ENCODE assay signal across 9 mouse cellular contexts in the genomic region with DNA sequence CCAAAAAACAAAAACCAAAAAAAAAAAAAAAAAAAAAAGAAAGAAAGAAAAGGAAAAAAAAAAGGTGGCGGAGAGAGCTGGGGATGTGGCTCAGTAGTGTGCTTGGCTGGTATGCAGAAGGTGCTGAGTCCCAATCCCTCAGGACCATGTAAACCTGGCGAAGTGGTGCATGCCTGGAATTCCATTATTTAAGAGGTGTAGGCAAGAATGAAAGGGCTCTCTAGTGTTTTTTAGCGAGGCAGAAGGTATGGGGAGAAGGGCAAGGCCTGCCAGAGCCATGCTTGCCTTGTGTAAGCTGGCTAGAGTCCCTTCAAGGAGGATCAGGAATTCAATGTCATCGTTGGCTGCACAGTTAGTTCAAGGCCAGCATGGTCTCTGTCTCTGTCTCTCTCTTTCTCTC. TPM values are rescaled to one million over a fixed set of nuclear protein-coding genes. Genes with fewer than 3 reads are reported as not detected.
DNase-seq lines count a peak whose midpoint lies in the region; ATAC-seq and TF ChIP-seq lines count a peak whose summit lies in the region.
"Had no signal": no experiment of that assay in that cellular context is flagged by ENCODE, and none has a peak within 500 bp of the region (broad histone marks: within the 10 kb centered on the region; RNA-seq: fewer than 3 reads in every experiment).

No protein-coding gene starts in this region.

- no peak overlapping the region for H3K9ac ChIP-seq in lung, embryonic 14.5 days
- H3K9ac ChIP-seq in embryonic facial prominence, embryonic 13.5 days: no peak overlapping the region
- peak overlapping the region; percentile 64; the same call in 1 of the 2 replicates for H3K9ac ChIP-seq in liver, embryonic 13.5 days
- no peak overlapping the region for H3K9ac ChIP-seq in stomach, embryonic 16.5 days (ENCODE audit: low read length)

- peak overlapping the region; percentile 96 for H3K27ac ChIP-seq in lung, embryonic 14.5 days (ENCODE audit: low read depth)
- H3K27ac ChIP-seq in embryonic facial prominence, embryonic 13.5 days: peak overlapping the region; percentile 92; the same call in 1 of the 2 replicates
- peak overlapping the region; percentile 69 for H3K27ac ChIP-seq in liver, embryonic 13.5 days
- H3K27ac ChIP-seq in stomach, embryonic 16.5 days (ENCODE audit: low read length): peak overlapping the region; percentile 97

- no peak for TF ChIP-seq CTCF in lung, embryonic 14.5 days (IDR thresholded peaks at IDR 0.05; ENCODE audit: low read depth)
- no peak for TF ChIP-seq CTCF in lung, adult 2 months (IDR thresholded peaks at IDR 0.05; ENCODE audit: insufficient read depth, low read length)

- TF ChIP-seq POLR2A in lung, adult 2 months (IDR thresholded peaks at IDR 0.05; ENCODE audit: borderline replicate concordance, extremely low read depth, low read depth, low read length): no peak

- H3K4me3 ChIP-seq in lung, embryonic 14.5 days (ENCODE audit: low read depth, low read length): no peak overlapping the region
- H3K4me3 ChIP-seq in lung, adult 2 months (replicated peaks; ENCODE audit: extremely low read depth, low read depth, low read length): no peak overlapping the region
- H3K4me3 ChIP-seq in embryonic facial prominence, embryonic 13.5 days: no peak overlapping the region
- H3K4me3 ChIP-seq in liver, embryonic 13.5 days (replicated peaks): peak overlapping the region; percentile 53; the same call in 1 of the 2 replicates
- no peak overlapping the region for H3K4me3 ChIP-seq in stomach, embryonic 16.5 days (replicated peaks; ENCODE audit: low read length)

- no peaks in the 10 kb centered on the region for H3K36me3 ChIP-seq in lung, embryonic 14.5 days (ENCODE audit: insufficient read depth)
- no peaks in the 10 kb centered on the region for H3K36me3 ChIP-seq in embryonic facial prominence, embryonic 13.5 days
- no peaks in the 10 kb centered on the region for H3K36me3 ChIP-seq in liver, embryonic 13.5 days
- H3K36me3 ChIP-seq in stomach, embryonic 16.5 days (ENCODE audit: control insufficient read depth, insufficient read depth, low read length): no peaks in the 10 kb centered on the region

- H3K4me1 ChIP-seq in lung, embryonic 14.5 days (ENCODE audit: insufficient read depth): peaks cover 11% of the 10 kb centered on the region; the same call in 1 of the 2 replicates
- peaks cover 7% of the 10 kb centered on the region for H3K4me1 ChIP-seq in lung, adult 2 months (ENCODE audit: control insufficient read depth, insufficient read depth, low read length)
- peaks cover 15% of the 10 kb centered on the region for H3K4me1 ChIP-seq in embryonic facial prominence, embryonic 13.5 days
- peaks cover 41% of the 10 kb centered on the region for H3K4me1 ChIP-seq in liver, embryonic 13.5 days (replicated peaks)
- peaks cover 8% of the 10 kb centered on the region; the same call in 1 of the 2 replicates for H3K4me1 ChIP-seq in stomach, embryonic 16.5 days (ENCODE audit: control insufficient read depth, insufficient read depth, low read length)

- ATAC-seq in lung, embryonic 14.5 days (ENCODE audit: insufficient read depth): no peak
- ATAC-seq in embryonic facial prominence, embryonic 13.5 days (ENCODE audit: insufficient number of reproducible peaks, insufficient read depth, low FRiP score, low TSS enrichment, low read depth): no peak
- ATAC-seq in liver, embryonic 13.5 days (ENCODE audit: low read depth): no peak
- ATAC-seq in stomach, embryonic 16.5 days (ENCODE audit: insufficient read depth, low FRiP score): no peak
- no peak for ATAC-seq in activated CD4-positive, CD25-positive, alpha-beta regulatory T cell, adult 4 months
- ATAC-seq: midbrain, embryonic 16.5 days had no signal

- H3K9me3 ChIP-seq in lung, embryonic 14.5 days (ENCODE audit: low read depth, low read length): no peaks in the 10 kb centered on the region
- H3K9me3 ChIP-seq in embryonic facial prominence, embryonic 13.5 days: 0 out of 2 replicates have a peak, but pooled peaks cover 2% of the 10 kb centered on the region
- H3K9me3 ChIP-seq in liver, embryonic 13.5 days (replicated peaks): no peaks in the 10 kb centered on the region
- no peaks in the 10 kb centered on the region for H3K9me3 ChIP-seq in stomach, embryonic 16.5 days (replicated peaks; ENCODE audit: control insufficient read depth, low read length)

- 69% methylated on average over 4 of the region's 4 CpGs for WGBS in lung, embryonic 14.5 days
- whole genome bisulfite sequencing in lung, adult 2 months: 65% methylated on average over 4 of the region's 4 CpGs
- WGBS in embryonic facial prominence, embryonic 13.5 days: 91% methylated on average over 4 of the region's 4 CpGs
- WGBS in liver, embryonic 13.5 days (ENCODE audit: insufficient replicate concordance): 55% methylated on average over 4 of the region's 4 CpGs
- 83% methylated on average over 4 of the region's 4 CpGs for WGBS in stomach, embryonic 16.5 days

- no peaks in the 10 kb centered on the region for H3K27me3 ChIP-seq in lung, embryonic 14.5 days (ENCODE audit: insufficient read depth, low read length)
- no peaks in the 10 kb centered on the region for H3K27me3 ChIP-seq in embryonic facial prominence, embryonic 13.5 days
- no peaks in the 10 kb centered on the region for H3K27me3 ChIP-seq in liver, embryonic 13.5 days
- H3K27me3 ChIP-seq in stomach, embryonic 16.5 days (ENCODE audit: control insufficient read depth, insufficient read depth, low read length): no peaks in the 10 kb centered on the region

- no peak for DNase-seq in lung, embryonic 14.5 days
- no peak for DNase-seq in lung, adult 2 months
- DNase-seq in liver, embryonic 13.5 days: no peak
- DNase-seq in right cerebral cortex, postnatal 14 days: no peak
- DNase-seq: kidney, adult 11 months had no signal

- peak overlapping the region; percentile 15; the same call in 1 of the 2 replicates for H3K4me2 ChIP-seq in lung, embryonic 14.5 days
- H3K4me2 ChIP-seq in embryonic facial prominence, embryonic 13.5 days: no peak overlapping the region
- H3K4me2 ChIP-seq in liver, embryonic 13.5 days: peak overlapping the region; percentile 69
- 0 out of 2 replicates have a peak overlapping the region, but pooled peaks have one; percentile 2 for H3K4me2 ChIP-seq in stomach, embryonic 16.5 days (ENCODE audit: low read depth, low read length)

RNA-seq across cellular contexts. Expression of a gene that starts 4.2 kb away (rescaled TPM):
- 0.33 TPM in 1 of 2 replicates, not detected in the other for polyA plus RNA-seq in lung, embryonic 14.5 days (2014; fragmentation: Nextera tagmentation; extraction: Ambion mirVana)
- 0.14 and 0.27 TPM in 2 replicates for polyA plus RNA-seq in lung, adult 2 months (2012; rRNA removed)
- polyA plus RNA-seq in embryonic facial prominence, embryonic 13.5 days (2015; fragmentation: Nextera tagmentation; extraction: Ambion mirVana): not detected in 2 replicates
- polyA plus RNA-seq in liver, embryonic 13.5 days (2015; fragmentation: Nextera tagmentation; extraction: Ambion mirVana): 0.14 TPM in 1 of 2 replicates, not detected in the other
- not detected in 2 replicates for polyA plus RNA-seq in stomach, embryonic 16.5 days (2015; fragmentation: Nextera tagmentation; extraction: Ambion mirVana)
- polyA plus RNA-seq in activated CD4-positive, CD25-positive, alpha-beta regulatory T cell, adult 4 months (2017; shearing (Covaris generic)): 1 to 10 TPM in 1 of 2 experiments, not detected in 1; 1.0 TPM

RNA-seq across cellular contexts. Expression of a gene that starts 13.3 kb away (rescaled TPM):
- polyA plus RNA-seq in lung, embryonic 14.5 days (2014; fragmentation: Nextera tagmentation; extraction: Ambion mirVana): 276 and 293 TPM in 2 replicates
- 67.6 and 81.1 TPM in 2 replicates for polyA plus RNA-seq in lung, adult 2 months (2012; rRNA removed)
- 237 and 249 TPM in 2 replicates for polyA plus RNA-seq in embryonic facial prominence, embryonic 13.5 days (2015; fragmentation: Nextera tagmentation; extraction: Ambion mirVana)
- 164 and 177 TPM in 2 replicates for polyA plus RNA-seq in liver, embryonic 13.5 days (2015; fragmentation: Nextera tagmentation; extraction: Ambion mirVana)
- polyA plus RNA-seq in stomach, embryonic 16.5 days (2015; fragmentation: Nextera tagmentation; extraction: Ambion mirVana): 166 and 171 TPM in 2 replicates
- 10 to 100 TPM; 44.5 to 70.3 TPM for polyA plus RNA-seq in activated CD4-positive, CD25-positive, alpha-beta regulatory T cell, adult 4 months (2017; shearing (Covaris generic))

RNA-seq across cellular contexts. Expression of a gene that starts 44.1 kb away (rescaled TPM):
- polyA plus RNA-seq in lung, embryonic 14.5 days (2014; fragmentation: Nextera tagmentation; extraction: Ambion mirVana): 0.42 and 2.4 TPM in 2 replicates
- 0.37 TPM in 1 of 2 replicates, not detected in the other for polyA plus RNA-seq in lung, adult 2 months (2012; rRNA removed)
- 31.8 TPM in 1 of 2 replicates, not detected in the other for polyA plus RNA-seq in embryonic facial prominence, embryonic 13.5 days (2015; fragmentation: Nextera tagmentation; extraction: Ambion mirVana)
- polyA plus RNA-seq in liver, embryonic 13.5 days (2015; fragmentation: Nextera tagmentation; extraction: Ambion mirVana): 0.70 and 11.9 TPM in 2 replicates
- 1.1 and 17.1 TPM in 2 replicates for polyA plus RNA-seq in stomach, embryonic 16.5 days (2015; fragmentation: Nextera tagmentation; extraction: Ambion mirVana)
- polyA plus RNA-seq in activated CD4-positive, CD25-positive, alpha-beta regulatory T cell, adult 4 months (2017; shearing (Covaris generic)): not detected
